Mouse (Mus musculus) layer of hippocampus, adult 11-12 months (tissue): ENCODE data around the gene Cyp2d9.
"Not testable (repeated sequence)": the region's sequence is repeated elsewhere in the genome, so short reads cannot be mapped to it uniquely, and the experiment has no call there.

Experiments
- DNase-seq: peaks from one replicate; pipeline ENCODE4 v3.0.0; 2022; ENCODE audit warnings: low spot score

Cyp2d9 gene

GRCm38 (mm10) chr15:82450045-82450444 is 16.8 kb downstream of the Cyp2d9 start:
- not testable (repeated sequence) for DNase-seq

- not testable (repeated sequence) for DNase-seq
Measured at GRCm38 (mm10) chr15:82452133-82452532, 18.9 kb downstream of the Cyp2d9 start.

- not testable (repeated sequence) for DNase-seq
Measured at GRCm38 (mm10) chr15:82453501-82453900, 20.3 kb downstream of the Cyp2d9 start.

GRCm38 (mm10) chr15:82456086-82456790 is 23.0 kb downstream of the Cyp2d9 start:
- DNase-seq = not testable (repeated sequence)

- DNase-seq = no peak
Measured at GRCm38 (mm10) chr15:82457064-82458021, 24.1 kb downstream of the Cyp2d9 start.

- DNase-seq = not testable (repeated sequence)
Measured at GRCm38 (mm10) chr15:82459266-82459665, 26.0 kb downstream of the Cyp2d9 start.

GRCm38 (mm10) chr15:82464701-82465100 is 31.5 kb downstream of the Cyp2d9 start:
- no peak for DNase-seq

GRCm38 (mm10) chr15:82494273-82494672 is 61.0 kb downstream of the Cyp2d9 start:
- not testable (repeated sequence) for DNase-seq
